Mouse (Mus musculus) right cerebral cortex, adult 18-20 months (tissue): ENCODE measurements around the gene Vps26a.

Experiments used
- DNase-seq: peaks from one replicate; pipeline ENCODE4 v3.0.0; 2022; ENCODE audit warnings: mixed read lengths

The Vps26a gene

GRCm38 (mm10) chr10:62412906-62413605, 73.5 kb downstream of the Vps26a start:
- DNase-seq, result no peak

- DNase-seq, result peak; percentile 28
Measured at GRCm38 (mm10) chr10:62411431-62412410, 74.9 kb downstream of the Vps26a start.

- peak; percentile 61 for DNase-seq
Measured at GRCm38 (mm10) chr10:62410943-62411342, 75.7 kb downstream of the Vps26a start.
